Mouse (Mus musculus) testis, adult 2 months (tissue): ENCODE measurements at regions not wholly inside any gene's neighbourhood (a gene's known extent, or its start where the extent isn't known, plus 50 kb on each side); places are given as distances from the start of the nearest gene placed in this dataset.

Experiments used
- CTCF ChIP-seq: fragments of 200-500 bp; IDR thresholded peaks from 2 replicates; pipeline ENCODE4 v1.5.1; 2012; ENCODE audit warnings: low read depth, mild to moderate bottlenecking, inconsistent platforms, low read length, moderate library complexity; ENCODE audit not compliant: control insufficient read depth, insufficient read depth, insufficient replicate concordance
- POLR2A ChIP-seq: fragments of 200-500 bp; IDR thresholded peaks from 2 replicates; pipeline ENCODE4 v1.6.1; 2012; ENCODE audit warnings: low read depth, mild to moderate bottlenecking, inconsistent platforms, low read length, moderate library complexity; ENCODE audit not compliant: control insufficient read depth

GRCm38 (mm10) chr16:55521421-55521971 lies 223.7 kb upstream of the Zpld1 start:
- TF ChIP-seq POLR2A (no peak), CTCF (no peak)
